Mouse (Mus musculus): ENCODE measurements around the gene Akr1c21. TPM values are rescaled to one million over a fixed set of nuclear protein-coding genes. Genes with fewer than 3 reads are reported as not detected.
A peak's percentile ranks its signal among the peaks of the same experiment; 100 is the strongest.
"Not testable (repeated sequence)": the region's sequence is repeated elsewhere in the genome, so short reads cannot be mapped to it uniquely, and the experiment has no call there.

Gene Akr1c21
- polyA plus RNA-seq (2014; fragmentation: Nextera tagmentation; extraction: Ambion mirVana), result not detected in 2 replicates

DNA sequence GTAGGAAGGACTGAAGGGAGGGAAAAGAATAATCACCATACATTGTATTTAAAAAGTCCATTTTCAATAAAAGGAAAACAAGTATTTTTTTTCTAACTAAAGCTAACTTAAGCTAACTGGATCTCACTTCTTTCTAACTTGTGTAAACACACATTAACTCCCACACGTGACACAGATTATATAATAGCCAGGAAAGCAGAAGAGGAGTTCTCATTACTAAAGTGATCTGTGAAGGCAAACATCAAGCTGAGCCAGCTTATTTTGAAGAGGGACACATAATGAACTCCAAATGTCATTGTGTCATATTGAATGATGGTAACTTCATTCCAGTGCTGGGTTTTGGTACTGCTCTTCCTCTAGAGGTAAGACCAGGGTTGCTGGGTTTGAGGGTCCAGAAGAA lies at the start of gene Akr1c21:
TSS of gene Akr1c21 (plus strand) at position 205 of the 400 bp plus-strand sequence.
- 83% methylated on average over 1 of the region's 1 CpGs for WGBS
- H3K4me3 ChIP-seq (ENCODE audit: low read depth, low read length), result no peak within 1 kb of the TSS
- H3K36me3 ChIP-seq (ENCODE audit: control insufficient read depth, insufficient read depth, low read length), result no peaks in the 10 kb centered on the region
- no peak within 1 kb of the TSS for H3K9ac ChIP-seq (ENCODE audit: low read length)
- no peaks in the 10 kb centered on the region for H3K4me1 ChIP-seq (ENCODE audit: control insufficient read depth, insufficient read depth, low read length)
- H3K4me2 ChIP-seq (ENCODE audit: low read depth), result no peak within 1 kb of the TSS
- no peaks in the 10 kb centered on the region for H3K9me3 ChIP-seq (ENCODE audit: control insufficient read depth, low read length)
- DNase-seq (ENCODE audit: low spot score), result no peak
- H3K27me3 ChIP-seq (ENCODE audit: control insufficient read depth, insufficient read depth, low read length), result no peaks in the 10 kb centered on the region
- ATAC-seq (ENCODE audit: insufficient read depth, low FRiP score, low TSS enrichment), result no peak
- no peak within 1 kb of the TSS for H3K27ac ChIP-seq (ENCODE audit: low read depth, low read length)

GRCm38 (mm10) chr13:4559143-4559542 lies 14.7 kb upstream of the Akr1c21 start:
- DNase-seq (ENCODE audit: low spot score), result no peak
- no peak for ATAC-seq (ENCODE audit: insufficient read depth, low FRiP score, low TSS enrichment)
- H3K4me2 ChIP-seq (ENCODE audit: low read depth), result no peak overlapping the region
- no peak overlapping the region for H3K27ac ChIP-seq (ENCODE audit: low read depth, low read length)
- no peaks in the 10 kb centered on the region for H3K9me3 ChIP-seq (ENCODE audit: control insufficient read depth, low read length)
- no peaks in the 10 kb centered on the region for H3K36me3 ChIP-seq (ENCODE audit: control insufficient read depth, insufficient read depth, low read length)
- H3K4me3 ChIP-seq (ENCODE audit: low read depth, low read length), result no peak overlapping the region
- 62% methylated on average over 1 of the region's 1 CpGs for WGBS
- no peaks in the 10 kb centered on the region for H3K27me3 ChIP-seq (ENCODE audit: control insufficient read depth, insufficient read depth, low read length)
- H3K4me1 ChIP-seq (ENCODE audit: control insufficient read depth, insufficient read depth, low read length), result no peaks in the 10 kb centered on the region
- no peak overlapping the region for H3K9ac ChIP-seq (ENCODE audit: low read length)

- ATAC-seq (ENCODE audit: insufficient read depth, low FRiP score, low TSS enrichment), result no peak
- Histone ChIP-seq H3K27ac (ENCODE audit: low read depth, low read length) (no peak overlapping the region), H3K27me3 (ENCODE audit: control insufficient read depth, insufficient read depth, low read length) (no peaks in the 10 kb centered on the region), H3K4me1 (ENCODE audit: control insufficient read depth, insufficient read depth, low read length) (no peaks in the 10 kb centered on the region), H3K9me3 (ENCODE audit: control insufficient read depth, low read length) (no peaks in the 10 kb centered on the region), H3K4me3 (ENCODE audit: low read depth, low read length) (no peak overlapping the region), H3K4me2 (ENCODE audit: low read depth) (no peak overlapping the region), H3K9ac (ENCODE audit: low read length) (no peak overlapping the region), H3K36me3 (ENCODE audit: control insufficient read depth, insufficient read depth, low read length) (no peaks in the 10 kb centered on the region)
- no peak for DNase-seq (ENCODE audit: low spot score)
Observed at GRCm38 (mm10) chr13:4560500-4560899, 13.4 kb upstream of the Akr1c21 start.

- no peak overlapping the region for H3K4me3 ChIP-seq (ENCODE audit: low read depth, low read length)
- H3K9ac ChIP-seq (ENCODE audit: low read length), result no peak overlapping the region
- H3K27ac ChIP-seq (ENCODE audit: low read depth, low read length), result no peak overlapping the region
- no peaks in the 10 kb centered on the region for H3K9me3 ChIP-seq (ENCODE audit: control insufficient read depth, low read length)
- no peak for DNase-seq (ENCODE audit: low spot score)
- WGBS, result 84% methylated on average over 2 of the region's 2 CpGs
- H3K36me3 ChIP-seq (ENCODE audit: control insufficient read depth, insufficient read depth, low read length), result no peaks in the 10 kb centered on the region
- no peak overlapping the region for H3K4me2 ChIP-seq (ENCODE audit: low read depth)
- H3K4me1 ChIP-seq (ENCODE audit: control insufficient read depth, insufficient read depth, low read length), result no peaks in the 10 kb centered on the region
- ATAC-seq (ENCODE audit: insufficient read depth, low FRiP score, low TSS enrichment), result no peak
- H3K27me3 ChIP-seq (ENCODE audit: control insufficient read depth, insufficient read depth, low read length), result no peaks in the 10 kb centered on the region
Observed at GRCm38 (mm10) chr13:4565996-4566395, 7.9 kb upstream of the Akr1c21 start.

DNA sequence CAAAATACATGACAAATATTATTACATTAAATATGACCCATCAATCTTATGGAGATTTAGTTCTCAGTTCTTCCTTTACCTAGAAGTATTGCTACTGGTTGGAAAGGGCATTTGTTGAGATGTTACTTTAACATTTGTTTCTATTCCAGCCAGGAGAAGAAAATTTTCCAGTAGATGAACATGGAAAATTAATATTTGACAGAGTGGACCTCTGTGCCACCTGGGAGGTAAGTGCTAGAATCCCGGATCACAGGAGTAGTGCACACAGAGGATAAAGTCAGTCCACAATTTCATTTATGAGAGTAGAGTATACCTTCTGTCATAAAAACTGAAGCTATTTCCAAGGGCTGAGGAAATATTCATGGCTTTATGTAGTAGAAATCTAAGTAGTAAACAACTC lies 3.0 kb downstream of the Akr1c21 start:
- Histone ChIP-seq H3K27ac (ENCODE audit: low read depth, low read length) (no peak overlapping the region), H3K4me3 (ENCODE audit: low read depth, low read length) (no peak overlapping the region), H3K4me1 (ENCODE audit: control insufficient read depth, insufficient read depth, low read length) (no peaks in the 10 kb centered on the region), H3K36me3 (ENCODE audit: control insufficient read depth, insufficient read depth, low read length) (no peaks in the 10 kb centered on the region), H3K4me2 (ENCODE audit: low read depth) (no peak overlapping the region), H3K9me3 (ENCODE audit: control insufficient read depth, low read length) (no peaks in the 10 kb centered on the region), H3K27me3 (ENCODE audit: control insufficient read depth, insufficient read depth, low read length) (no peaks in the 10 kb centered on the region), H3K9ac (ENCODE audit: low read length) (no peak overlapping the region)
- 93% methylated on average over 1 of the region's 1 CpGs for WGBS
- no peak for DNase-seq (ENCODE audit: low spot score)
- ATAC-seq (ENCODE audit: insufficient read depth, low FRiP score, low TSS enrichment), result no peak

DNA sequence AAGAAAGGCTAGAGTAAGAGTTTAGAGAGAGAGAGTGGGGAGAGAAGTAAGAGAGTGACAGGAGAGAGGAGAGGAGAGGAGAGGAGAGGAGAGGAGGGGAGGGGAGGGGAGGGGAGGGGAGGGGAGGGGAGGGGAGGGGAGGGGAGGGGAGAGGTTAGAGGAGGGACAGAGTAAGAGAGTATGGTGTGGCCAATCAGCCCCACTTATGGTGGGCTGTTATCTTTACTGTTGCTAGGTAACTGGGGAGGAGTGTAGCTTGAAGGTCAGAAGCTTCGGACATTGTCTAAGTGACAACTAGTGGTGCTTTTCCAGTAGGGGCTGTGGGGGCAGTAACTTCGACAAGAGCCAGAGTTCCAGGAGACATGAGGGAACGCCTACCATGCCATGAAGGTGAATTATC lies 29.6 kb downstream of the Akr1c21 start:
- not testable (repeated sequence) for H3K4me3 ChIP-seq (ENCODE audit: low read depth, low read length); H3K4me2 ChIP-seq (ENCODE audit: low read depth); DNase-seq (ENCODE audit: low spot score); H3K9ac ChIP-seq (ENCODE audit: low read length); ATAC-seq (ENCODE audit: insufficient read depth, low FRiP score, low TSS enrichment); H3K27ac ChIP-seq (ENCODE audit: low read depth, low read length); H3K4me1 ChIP-seq (ENCODE audit: control insufficient read depth, insufficient read depth, low read length); H3K27me3 ChIP-seq (ENCODE audit: control insufficient read depth, insufficient read depth, low read length); H3K9me3 ChIP-seq (ENCODE audit: control insufficient read depth, low read length); H3K36me3 ChIP-seq (ENCODE audit: control insufficient read depth, insufficient read depth, low read length)
- 77% methylated on average over 3 of the region's 3 CpGs for WGBS

- Histone ChIP-seq H3K27ac (ENCODE audit: low read depth, low read length) (no peak overlapping the region), H3K9ac (ENCODE audit: low read length) (no peak overlapping the region), H3K4me2 (ENCODE audit: low read depth) (no peak overlapping the region), H3K4me1 (ENCODE audit: control insufficient read depth, insufficient read depth, low read length) (no peaks in the 10 kb centered on the region), H3K9me3 (ENCODE audit: control insufficient read depth, low read length) (no peaks in the 10 kb centered on the region), H3K36me3 (ENCODE audit: control insufficient read depth, insufficient read depth, low read length) (no peaks in the 10 kb centered on the region), H3K4me3 (ENCODE audit: low read depth, low read length) (no peak overlapping the region), H3K27me3 (ENCODE audit: control insufficient read depth, insufficient read depth, low read length) (no peaks in the 10 kb centered on the region)
- WGBS, result 91% methylated on average over 4 of the region's 4 CpGs
- ATAC-seq (ENCODE audit: insufficient read depth, low FRiP score, low TSS enrichment) (no peak), DNase-seq (ENCODE audit: low spot score) (no peak)
Observed at GRCm38 (mm10) chr13:4606821-4607220, 32.9 kb downstream of the Akr1c21 start.

GRCm38 (mm10) chr13:4608530-4608929 lies 34.7 kb downstream of the Akr1c21 start:
- DNase-seq (ENCODE audit: low spot score), result no peak
- Histone ChIP-seq H3K27me3 (ENCODE audit: control insufficient read depth, insufficient read depth, low read length) (no peaks in the 10 kb centered on the region), H3K36me3 (ENCODE audit: control insufficient read depth, insufficient read depth, low read length) (no peaks in the 10 kb centered on the region), H3K4me1 (ENCODE audit: control insufficient read depth, insufficient read depth, low read length) (no peaks in the 10 kb centered on the region), H3K9ac (ENCODE audit: low read length) (peak overlapping the region; percentile 73), H3K9me3 (ENCODE audit: control insufficient read depth, low read length) (no peaks in the 10 kb centered on the region), H3K27ac (ENCODE audit: low read depth, low read length) (no peak overlapping the region), H3K4me3 (ENCODE audit: low read depth, low read length) (peak overlapping the region; percentile 53), H3K4me2 (ENCODE audit: low read depth) (peak overlapping the region; percentile 58)
- whole genome bisulfite sequencing, result 33% methylated on average over 9 of the region's 9 CpGs
- peak; percentile 2 for ATAC-seq (ENCODE audit: insufficient read depth, low FRiP score, low TSS enrichment)

GRCm38 (mm10) chr13:4608961-4609409 lies 35.1 kb downstream of the Akr1c21 start, which contains the start of gene Akr1e1:
TSS of gene Akr1e1 (minus strand) at chr13:4609174.
- DNase-seq (ENCODE audit: low spot score), result peak; percentile 87
- no peaks in the 10 kb centered on the region for H3K4me1 ChIP-seq (ENCODE audit: control insufficient read depth, insufficient read depth, low read length)
- H3K9ac ChIP-seq (ENCODE audit: low read length), result peak within 1 kb of the TSS; percentile 73
- 4% methylated on average over 10 of the region's 10 CpGs for WGBS
- no peak within 1 kb of the TSS for H3K27ac ChIP-seq (ENCODE audit: low read depth, low read length)
- no peaks in the 10 kb centered on the region for H3K9me3 ChIP-seq (ENCODE audit: control insufficient read depth, low read length)
- ATAC-seq (ENCODE audit: insufficient read depth, low FRiP score, low TSS enrichment), result peak; percentile 100
- peak within 1 kb of the TSS; percentile 58 for H3K4me2 ChIP-seq (ENCODE audit: low read depth)
- H3K36me3 ChIP-seq (ENCODE audit: control insufficient read depth, insufficient read depth, low read length), result no peaks in the 10 kb centered on the region
- peak within 1 kb of the TSS; percentile 53 for H3K4me3 ChIP-seq (ENCODE audit: low read depth, low read length)
- H3K27me3 ChIP-seq (ENCODE audit: control insufficient read depth, insufficient read depth, low read length), result no peaks in the 10 kb centered on the region

Measured in neural tube, embryonic 11.5 days (tissue).